ENCODE assay signal across 7 mouse cellular contexts in genomic region chr19:28726161-28726880, GRCm38 (mm10). TPM values are rescaled to one million over a fixed set of nuclear protein-coding genes. Genes with fewer than 3 reads are reported as not detected.
A peak's percentile ranks its signal among the peaks of the same experiment; 100 is the strongest.
DNase-seq lines count a peak whose midpoint lies in the region.

No protein-coding gene starts in this region.

- peaks cover 11% of the 10 kb centered on the region; the same call in 1 of the 2 replicates for H3K4me1 ChIP-seq in limb, embryonic 10.5 days

- DNase-seq in urinary bladder, postnatal 14 days (ENCODE audit: low spot score) = peak; percentile 69
- no peak for DNase-seq in urinary bladder, postnatal 4 days (ENCODE audit: low spot score in 2 of 2)
- DNase-seq in adrenal gland, postnatal 14 days = peak; percentile 75
- peak; percentile 65 for DNase-seq in embryo, embryonic 9.5 days (ENCODE audit: extremely low spot score)
- DNase-seq in kidney, adult 9 months = peak; percentile 85
- DNase-seq in limb, embryonic 10.5 days (ENCODE audit: low spot score) = peak; percentile 66
- DNase-seq in right cerebral cortex, postnatal 25 days = peak; percentile 57

- H3K36me3 ChIP-seq in limb, embryonic 10.5 days = no peaks in the 10 kb centered on the region

- no peak overlapping the region for H3K27ac ChIP-seq in limb, embryonic 10.5 days

- no peaks in the 10 kb centered on the region for H3K27me3 ChIP-seq in limb, embryonic 10.5 days (ENCODE audit: low read depth, poor library complexity, severe bottlenecking)

- H3K4me3 ChIP-seq in limb, embryonic 10.5 days = no peak overlapping the region

- H3K9me3 ChIP-seq in limb, embryonic 10.5 days (replicated peaks) = no peaks in the 10 kb centered on the region

- 59% methylated on average over 18 of the region's 18 CpGs for WGBS in limb, embryonic 10.5 days

RNA-seq across cellular contexts. Expression of gene Glis3, which starts 46.4 kb away (rescaled TPM):
- total RNA-seq in adrenal gland, postnatal 14 days (2021) = 6.4 and 8.9 TPM in 2 replicates
- 2.6 and 2.7 TPM in 2 replicates for polyA plus RNA-seq in limb, embryonic 10.5 days (2016; fragmentation: Nextera tagmentation; extraction: Ambion mirVana)

Comparison
In these comparisons a context has a peak if more than half of its experiments do, and no peak if none do; other contexts are left out.
1. DNase-seq: peak in urinary bladder, postnatal 14 days (single experiment), adrenal gland, postnatal 14 days (single experiment), embryo, embryonic 9.5 days (single experiment), kidney, adult 9 months (single experiment), limb, embryonic 10.5 days (single experiment) and right cerebral cortex, postnatal 25 days (single experiment); none in urinary bladder, postnatal 4 days (0 of 2).